Mouse (Mus musculus) kidney, adult 18-20 months (tissue): Measurements from ENCODE around the gene Hdac4.

Source experiments
- DNase-seq: peaks from one replicate; pipeline ENCODE4 v3.0.0; 2021

The Hdac4 gene

DNA sequence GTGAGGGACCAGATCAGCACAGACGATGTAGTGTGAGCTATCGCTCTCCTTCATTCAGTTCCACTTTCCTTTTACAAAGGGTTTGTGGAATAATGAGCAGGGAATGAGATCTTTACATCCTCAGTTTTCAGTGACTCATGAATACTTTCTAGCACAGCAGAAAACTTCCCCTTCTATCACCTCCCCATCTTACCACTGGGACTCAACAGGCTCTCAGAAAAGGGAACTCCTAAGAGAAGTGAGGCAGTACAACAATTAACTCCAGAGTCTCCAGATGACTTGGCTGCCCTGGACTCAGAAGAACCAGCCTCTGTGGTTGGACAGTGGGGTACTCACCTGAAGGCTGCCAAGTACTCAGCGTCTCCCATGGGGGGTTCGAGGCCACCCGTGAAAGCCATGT, 240.5 kb downstream of the Hdac4 start:
- no peak for DNase-seq

DNA sequence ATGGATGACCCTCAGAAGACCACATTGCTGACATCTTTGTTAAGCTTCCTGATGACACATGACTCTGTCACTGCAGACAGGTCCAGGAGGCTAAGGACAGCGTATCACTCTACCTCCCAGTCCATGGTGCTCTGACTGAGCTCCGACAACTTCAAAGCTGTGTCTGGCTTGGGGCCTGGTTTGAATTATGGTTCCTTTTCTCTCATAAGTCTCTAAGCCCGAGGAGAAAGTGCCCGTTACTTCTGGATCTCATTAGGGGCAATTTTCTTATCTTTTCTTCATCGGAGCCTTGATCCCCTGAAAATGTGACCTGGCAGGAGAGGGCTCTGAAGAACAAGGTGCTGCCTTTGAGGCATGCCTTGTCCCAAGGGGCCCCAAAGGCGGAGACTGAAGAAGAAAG, 242.6 kb downstream of the Hdac4 start:
- DNase-seq, result no peak

- DNase-seq, result no peak
Observed at GRCm38 (mm10) chr1:91947441-91947840, 248.1 kb downstream of the Hdac4 start.

DNA sequence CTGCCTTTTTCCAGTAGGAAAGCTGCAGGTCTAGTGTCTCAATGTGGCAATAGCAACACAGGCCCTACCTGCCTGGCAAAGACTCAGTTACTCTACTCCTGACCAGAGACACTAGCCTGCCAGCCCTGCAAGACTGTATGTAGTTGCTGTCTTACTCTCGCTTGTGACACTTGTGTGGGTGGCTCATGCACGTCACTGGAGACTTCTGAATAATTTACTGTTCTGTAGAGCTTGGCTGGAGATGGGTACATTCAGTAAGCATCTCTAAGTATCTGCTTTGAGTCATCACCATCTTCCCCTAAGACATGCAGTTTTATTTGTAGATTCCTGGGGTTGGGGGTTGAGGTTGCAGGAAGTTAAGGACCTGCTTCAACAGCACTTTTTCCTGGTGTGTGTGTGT, 252.9 kb downstream of the Hdac4 start:
- no peak for DNase-seq

DNA sequence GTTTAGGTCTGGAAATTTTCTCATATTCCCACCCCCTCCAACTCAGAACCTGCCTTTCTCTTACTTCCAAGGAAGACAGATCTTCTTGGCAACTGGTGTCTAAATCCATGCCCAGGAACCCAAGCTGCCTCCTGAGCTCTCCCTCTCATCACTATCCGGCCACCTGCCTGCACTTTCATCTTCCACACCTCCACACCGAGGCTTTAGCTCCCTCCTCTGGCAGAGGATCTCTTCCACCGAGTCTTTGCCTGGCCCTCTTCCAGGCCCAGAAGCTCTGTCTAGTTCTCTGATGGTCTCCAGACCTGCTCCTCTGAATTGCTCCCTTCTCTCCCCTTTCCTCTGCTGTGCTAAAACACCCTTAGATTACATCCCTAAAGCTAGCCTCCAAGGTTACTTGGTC, 253.5 kb downstream of the Hdac4 start:
- DNase-seq, result peak; percentile 16

DNA sequence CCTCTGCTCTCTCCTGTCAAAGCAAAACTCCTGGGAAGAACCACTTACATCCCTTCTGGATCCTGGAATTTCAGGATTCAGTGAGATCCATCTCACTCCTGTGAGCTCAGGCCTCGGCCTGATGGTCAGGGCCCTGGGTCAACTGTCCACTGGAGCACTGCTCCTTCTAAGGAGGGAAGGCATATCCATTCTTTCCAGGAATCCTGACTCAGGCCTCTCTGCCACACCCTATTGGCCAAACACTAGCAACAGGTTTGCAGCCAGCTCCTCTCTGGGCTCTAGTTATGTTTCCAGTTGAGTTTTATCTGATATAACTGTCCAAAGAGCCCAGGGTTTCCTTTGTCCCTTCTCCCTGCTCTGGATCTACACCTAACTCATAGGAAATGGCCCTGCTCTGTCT, 254.4 kb downstream of the Hdac4 start:
- DNase-seq, result no peak

GRCm38 (mm10) chr1:91935171-91935570, 260.3 kb downstream of the Hdac4 start:
- no peak for DNase-seq

GRCm38 (mm10) chr1:91933681-91934080, 261.8 kb downstream of the Hdac4 start:
- DNase-seq, result no peak

DNA sequence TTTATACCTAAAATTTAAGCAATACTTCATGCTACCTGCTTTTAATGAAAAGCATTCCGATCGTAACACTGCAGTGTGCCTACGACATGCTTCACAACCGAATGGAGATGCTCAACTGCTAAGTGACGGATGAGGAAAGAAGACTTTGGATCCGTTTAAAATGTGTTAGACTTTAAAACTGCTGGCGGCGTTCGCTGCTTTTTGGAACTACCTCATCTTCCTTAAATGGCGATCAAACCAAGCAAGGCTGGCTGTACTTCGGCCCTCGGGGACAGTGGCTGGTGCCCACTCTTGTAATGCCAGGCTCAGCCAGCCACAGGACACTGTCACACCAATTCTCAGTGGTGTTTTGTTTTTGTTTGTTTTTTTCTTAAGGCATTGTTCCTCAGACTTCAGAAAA, 263.3 kb downstream of the Hdac4 start:
- peak; percentile 35 for DNase-seq

DNA sequence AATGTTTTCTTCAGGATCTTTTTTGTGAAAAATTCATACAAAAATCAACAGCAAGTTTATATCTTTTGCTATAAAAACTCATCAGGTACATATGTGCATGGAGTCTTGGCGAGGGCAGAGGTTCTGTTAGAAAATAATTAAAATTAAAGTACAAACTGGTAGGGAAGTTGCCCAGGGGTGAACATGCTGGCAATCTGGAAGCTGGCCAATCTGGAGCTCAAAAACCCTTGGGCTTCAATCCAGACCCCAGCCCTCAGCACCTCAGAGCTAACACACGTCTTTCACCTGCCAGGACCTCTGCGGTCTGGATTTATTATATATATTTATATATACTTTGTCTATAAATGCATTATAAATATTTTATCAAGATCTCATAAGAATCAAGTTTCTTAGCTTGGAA, 263.7 kb downstream of the Hdac4 start:
- DNase-seq, result no peak

DNA sequence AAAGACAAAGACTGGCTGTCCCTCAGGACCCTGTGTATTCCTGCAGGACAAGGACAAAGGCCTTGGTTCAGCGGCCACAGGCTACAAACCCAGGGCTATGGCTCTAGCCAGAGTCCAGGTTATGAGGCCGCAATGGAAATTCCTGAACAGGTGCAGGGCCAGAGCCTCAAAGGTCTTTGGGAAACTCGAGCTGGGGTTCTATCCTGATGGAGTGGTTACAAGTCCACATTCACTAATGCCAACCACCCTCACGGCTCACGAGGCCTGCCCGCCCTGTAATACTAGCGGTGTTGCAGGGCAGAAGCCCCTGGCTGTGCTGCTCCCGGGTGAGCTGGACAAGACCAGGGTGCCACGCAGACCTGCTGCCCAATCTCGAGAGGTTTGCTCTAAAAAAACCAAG, 264.3 kb downstream of the Hdac4 start:
- DNase-seq, result peak; percentile 38

GRCm38 (mm10) chr1:91929051-91929450, 266.4 kb downstream of the Hdac4 start:
- DNase-seq, result no peak

DNA sequence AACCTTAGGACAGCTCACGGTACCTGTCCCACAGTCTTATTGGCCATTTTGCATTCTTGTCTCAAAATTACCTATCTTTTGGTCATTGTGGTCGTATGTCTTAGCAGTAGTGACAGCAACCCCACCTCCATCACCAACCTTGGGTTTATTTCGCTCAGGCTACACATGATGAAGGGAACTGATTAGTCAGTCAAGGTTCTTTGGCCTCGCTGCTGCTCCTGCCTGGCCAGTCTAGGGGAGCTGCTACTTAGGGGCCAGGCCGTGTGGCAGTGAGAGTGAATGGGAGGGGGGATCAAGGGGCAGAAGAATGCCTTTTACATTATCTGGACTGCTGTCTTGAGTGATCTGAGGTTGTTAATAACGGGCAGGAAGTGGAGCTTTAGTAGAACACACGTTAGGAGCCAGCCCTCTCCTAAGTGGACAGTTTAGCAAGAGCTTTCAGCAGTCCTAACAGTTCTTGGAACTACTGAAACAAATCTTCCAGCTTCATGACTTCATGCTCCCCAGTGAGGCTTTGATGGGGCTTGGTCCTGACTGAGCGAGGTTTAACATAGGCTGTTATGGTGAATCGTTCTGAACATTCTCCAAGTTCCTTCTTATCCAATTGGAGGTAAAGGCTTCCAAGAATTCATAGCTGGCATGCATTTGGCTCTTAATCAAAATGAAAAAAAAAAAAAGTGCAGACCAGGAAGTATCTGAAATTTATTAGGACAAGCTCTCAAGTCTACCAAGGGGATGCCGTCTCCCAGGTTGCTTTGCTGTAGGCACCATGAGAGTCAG, 267.8 kb downstream of the Hdac4 start:
- no peak for DNase-seq

GRCm38 (mm10) chr1:91923567-91923966, 271.9 kb downstream of the Hdac4 start:
- DNase-seq, result no peak

DNA sequence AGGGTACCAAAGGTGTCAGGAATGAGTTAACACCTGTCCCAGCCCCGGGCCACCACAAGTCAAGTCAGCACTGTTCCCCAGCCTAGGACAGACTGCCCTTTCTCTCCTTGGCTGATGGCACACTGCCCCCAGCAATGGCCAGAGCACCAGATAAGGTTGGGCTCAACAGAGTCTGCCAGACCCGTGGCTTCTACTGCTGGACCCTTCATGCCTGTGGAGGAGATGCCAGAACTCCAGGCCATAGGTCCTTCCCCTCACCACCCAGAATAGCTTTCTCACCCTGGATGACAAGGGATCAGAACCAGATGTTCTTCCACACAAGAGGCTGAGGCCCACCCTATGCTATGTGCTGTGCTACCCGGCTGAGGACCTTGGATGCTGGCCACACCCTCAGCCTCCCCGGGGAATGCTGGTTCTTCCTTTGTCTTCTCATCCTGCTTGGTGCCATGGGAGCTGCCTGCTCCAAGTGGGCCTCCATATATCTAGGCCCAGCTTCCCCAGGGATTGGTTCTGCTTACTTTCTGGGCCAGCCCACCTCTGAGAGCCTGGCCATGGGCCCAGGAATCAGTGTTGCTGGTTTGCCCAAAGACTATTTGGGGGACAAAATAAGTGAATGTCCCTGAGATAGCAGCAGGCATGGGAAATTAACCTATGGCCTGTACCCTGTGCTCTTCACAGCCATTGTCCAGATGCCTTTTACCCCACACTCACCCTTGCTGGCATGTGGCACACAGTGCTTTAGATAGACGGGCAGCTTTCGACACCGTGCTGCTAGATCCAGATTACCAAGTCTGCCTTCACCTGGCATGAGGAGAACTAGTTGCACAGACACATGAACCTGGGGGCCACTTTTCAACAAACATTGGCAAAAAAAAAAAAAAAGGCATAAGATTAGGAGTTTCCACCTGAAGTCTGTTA, 273.0 kb downstream of the Hdac4 start:
- no peak for DNase-seq

DNA sequence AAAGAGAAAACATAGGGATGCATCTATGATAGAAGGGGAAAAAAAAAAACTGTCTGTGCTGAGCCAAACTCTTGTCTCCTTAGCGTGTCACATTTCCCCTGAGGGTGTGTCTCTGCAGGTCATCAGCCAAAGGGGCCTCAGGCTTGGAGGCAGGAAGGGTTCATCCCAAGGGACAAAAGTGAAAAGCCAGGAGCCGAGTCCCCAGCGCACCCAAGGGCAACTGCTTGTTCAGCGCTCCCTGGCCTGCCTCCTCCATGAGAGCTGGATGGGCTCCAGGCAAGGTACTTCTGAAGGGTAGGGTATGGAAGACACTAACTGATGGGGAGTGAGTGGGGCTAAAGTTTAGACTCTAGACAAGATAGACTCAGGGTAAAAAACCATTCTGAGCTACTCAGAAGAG, 273.8 kb downstream of the Hdac4 start:
- DNase-seq, result no peak

DNA sequence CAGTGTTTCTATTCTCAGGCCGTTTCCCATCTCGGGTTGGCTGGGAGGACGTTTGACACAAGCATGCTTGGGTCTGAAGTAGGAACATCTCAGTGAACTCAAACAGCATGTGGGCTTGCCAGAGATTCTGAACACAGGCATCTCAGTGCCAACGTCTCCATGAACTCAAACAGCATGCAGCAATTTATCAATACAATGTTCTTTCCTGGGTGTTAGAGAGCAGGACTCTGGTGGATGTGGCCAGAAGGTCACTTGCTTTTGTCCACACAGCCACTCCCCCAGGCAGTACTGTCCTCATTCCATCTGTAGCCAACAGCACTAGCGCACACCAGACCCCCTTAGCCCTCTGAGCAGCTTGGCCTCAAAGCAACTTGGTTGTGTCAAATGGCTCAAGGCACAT, 274.2 kb downstream of the Hdac4 start:
- no peak for DNase-seq

- no peak for DNase-seq
Observed at GRCm38 (mm10) chr1:91920038-91920589, 275.4 kb downstream of the Hdac4 start.

DNA sequence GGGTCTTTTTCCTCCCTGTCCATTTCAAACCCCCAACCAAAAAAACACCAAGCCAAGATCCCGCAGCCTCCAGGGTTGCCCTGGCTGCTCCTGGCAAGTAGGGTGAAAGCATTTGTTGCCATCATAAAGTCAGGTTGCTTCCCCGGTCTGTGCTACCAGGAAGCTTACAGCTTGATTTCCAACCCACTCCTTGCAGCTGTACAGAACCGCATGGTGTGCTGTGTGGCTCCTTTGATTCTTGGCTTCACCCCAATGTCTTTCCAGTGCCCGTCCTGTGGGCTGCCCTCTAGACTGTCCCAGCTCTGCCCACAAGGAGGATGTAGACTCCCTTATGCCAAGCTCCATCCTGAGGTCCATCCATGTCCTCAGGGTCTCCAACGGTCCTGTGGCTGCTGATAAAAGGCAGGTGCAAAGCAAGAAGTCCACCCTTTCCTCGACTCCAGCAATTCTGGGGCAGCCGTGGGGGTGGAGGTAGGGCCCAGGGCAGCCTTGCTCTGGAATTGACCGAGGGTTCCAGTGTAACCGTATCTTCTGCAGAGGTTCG, 277.2 kb downstream of the Hdac4 start:
- DNase-seq, result no peak

DNA sequence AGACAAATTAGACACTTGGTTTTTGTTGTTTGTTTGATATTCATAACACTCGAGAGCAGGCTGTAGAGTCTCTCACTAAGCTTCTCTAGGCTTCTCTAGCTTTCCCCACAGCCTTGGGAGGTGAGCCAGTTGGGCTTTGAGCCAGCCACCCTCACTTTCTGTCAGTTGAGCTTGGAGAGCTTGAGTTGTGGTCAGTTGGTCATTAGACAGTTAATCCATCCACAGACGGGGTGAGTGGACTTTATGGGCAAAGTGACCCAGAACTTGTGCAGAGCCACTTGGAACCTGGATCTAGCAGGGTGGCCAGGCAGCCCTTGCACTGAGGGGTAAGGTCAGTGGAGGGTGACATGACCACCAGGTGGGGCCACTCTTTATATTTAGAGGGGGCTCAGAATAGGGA, 277.9 kb downstream of the Hdac4 start:
- DNase-seq, result peak; percentile 70

GRCm38 (mm10) chr1:91915961-91916360, 279.5 kb downstream of the Hdac4 start:
- DNase-seq, result no peak

- DNase-seq, result no peak
Observed at GRCm38 (mm10) chr1:91914648-91915047, 280.9 kb downstream of the Hdac4 start.

DNA sequence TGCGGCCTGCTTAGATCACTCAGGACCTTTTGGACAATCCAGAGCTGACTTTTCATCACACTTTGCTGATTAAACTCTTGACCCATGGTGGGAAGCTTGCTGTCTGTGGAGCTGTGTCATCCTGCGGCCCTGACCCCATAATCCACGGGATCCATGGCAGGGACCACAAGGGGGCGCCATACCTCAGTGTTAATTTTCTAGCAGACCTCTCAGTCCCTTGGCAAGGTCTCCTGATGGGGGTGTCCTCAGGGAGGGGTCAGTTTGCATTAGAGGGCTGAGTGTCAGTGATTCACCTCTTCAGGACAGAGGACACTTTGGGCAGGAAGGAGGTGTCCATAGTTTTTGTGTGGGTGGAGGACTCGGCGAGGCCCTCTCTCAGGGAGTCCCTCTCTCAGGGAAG, 281.6 kb downstream of the Hdac4 start:
- DNase-seq, result peak; percentile 68
